Mouse (Mus musculus): Measurements from ENCODE around the gene Pim1.
A peak's percentile ranks its signal among the peaks of the same experiment; 100 is the strongest.

Gene Pim1

GRCm38 (mm10) chr17:29499511-29499910, 9.0 kb downstream of the Pim1 start:
- H3K36me3 ChIP-seq (ENCODE audit: insufficient read depth, low read length): peaks cover 22% of the 10 kb centered on the region
- TF ChIP-seq NANOG (IDR thresholded peaks at IDR 0.05; ENCODE audit: borderline replicate concordance, low read length) (no peak), POU5F1 (IDR thresholded peaks at IDR 0.05; ENCODE audit: borderline replicate concordance, low read length) (no peak), CTCF (conservative IDR thresholded peaks at IDR 0.05; ENCODE audit: low read length) (no peak)
- H3K27me3 ChIP-seq (ENCODE audit: insufficient read depth, low read length): peaks cover 2% of the 10 kb centered on the region; the same call in 1 of the 2 replicates

DNA sequence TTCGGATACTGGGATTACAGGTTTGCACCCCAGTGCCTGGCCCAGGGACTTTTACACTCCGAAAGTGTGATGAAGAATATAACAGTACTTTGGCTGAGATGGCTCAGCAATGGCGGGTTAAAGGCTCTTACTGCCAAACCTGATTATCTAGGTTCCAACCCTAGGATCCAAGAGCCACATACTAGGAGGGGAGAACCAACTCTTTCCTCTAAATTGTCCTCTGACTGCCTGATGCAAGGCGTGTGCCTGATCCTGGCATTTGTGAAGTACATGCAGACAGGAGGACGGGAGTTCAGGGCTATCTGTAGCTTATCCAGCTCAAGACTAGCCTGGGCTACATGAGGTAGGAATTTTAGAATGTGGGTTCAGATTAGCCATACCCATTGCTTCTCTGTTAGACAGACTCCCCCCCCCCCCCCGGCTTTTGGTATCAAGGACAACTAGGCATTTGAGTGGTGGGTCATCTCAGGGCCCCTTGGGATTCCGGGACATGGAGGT, 9.7 kb downstream of the Pim1 start:
- Histone ChIP-seq H3K9me3 (ENCODE audit: low read length) (no peaks in the 10 kb centered on the region), H3K27me3 (ENCODE audit: insufficient read depth, low read length) (peaks cover 2% of the 10 kb centered on the region; the same call in 1 of the 2 replicates), H3K4me3 (replicated peaks; ENCODE audit: low read length) (no peak overlapping the region), H3K4me1 (replicated peaks; ENCODE audit: low read depth, low read length) (peaks cover 70% of the 10 kb centered on the region), H3K36me3 (ENCODE audit: insufficient read depth, low read length) (peaks cover 15% of the 10 kb centered on the region)
- TF ChIP-seq CTCF (conservative IDR thresholded peaks at IDR 0.05; ENCODE audit: low read length): no peak
- TF ChIP-seq NANOG (IDR thresholded peaks at IDR 0.05; ENCODE audit: borderline replicate concordance, low read length): no peak
- no peak for TF ChIP-seq POU5F1 (IDR thresholded peaks at IDR 0.05; ENCODE audit: borderline replicate concordance, low read length)

More at GRCm38 (mm10) chr17:29499511-29499910, 9.0 kb downstream of the Pim1 start:
- H3K9me3 ChIP-seq (ENCODE audit: low read length): no peaks in the 10 kb centered on the region
- H3K4me3 ChIP-seq (replicated peaks; ENCODE audit: low read length): no peak overlapping the region
- peaks cover 78% of the 10 kb centered on the region for H3K4me1 ChIP-seq (replicated peaks; ENCODE audit: low read depth, low read length)

GRCm38 (mm10) chr17:29500802-29501469, 10.4 kb downstream of the Pim1 start:
- peaks cover 11% of the 10 kb centered on the region for H3K36me3 ChIP-seq (ENCODE audit: insufficient read depth, low read length)
- H3K4me3 ChIP-seq (replicated peaks; ENCODE audit: low read length): no peak overlapping the region
- no peak for TF ChIP-seq CTCF (conservative IDR thresholded peaks at IDR 0.05; ENCODE audit: low read length)
- TF ChIP-seq POU5F1 (IDR thresholded peaks at IDR 0.05; ENCODE audit: borderline replicate concordance, low read length): no peak
- TF ChIP-seq NANOG (IDR thresholded peaks at IDR 0.05; ENCODE audit: borderline replicate concordance, low read length): no peak

DNA sequence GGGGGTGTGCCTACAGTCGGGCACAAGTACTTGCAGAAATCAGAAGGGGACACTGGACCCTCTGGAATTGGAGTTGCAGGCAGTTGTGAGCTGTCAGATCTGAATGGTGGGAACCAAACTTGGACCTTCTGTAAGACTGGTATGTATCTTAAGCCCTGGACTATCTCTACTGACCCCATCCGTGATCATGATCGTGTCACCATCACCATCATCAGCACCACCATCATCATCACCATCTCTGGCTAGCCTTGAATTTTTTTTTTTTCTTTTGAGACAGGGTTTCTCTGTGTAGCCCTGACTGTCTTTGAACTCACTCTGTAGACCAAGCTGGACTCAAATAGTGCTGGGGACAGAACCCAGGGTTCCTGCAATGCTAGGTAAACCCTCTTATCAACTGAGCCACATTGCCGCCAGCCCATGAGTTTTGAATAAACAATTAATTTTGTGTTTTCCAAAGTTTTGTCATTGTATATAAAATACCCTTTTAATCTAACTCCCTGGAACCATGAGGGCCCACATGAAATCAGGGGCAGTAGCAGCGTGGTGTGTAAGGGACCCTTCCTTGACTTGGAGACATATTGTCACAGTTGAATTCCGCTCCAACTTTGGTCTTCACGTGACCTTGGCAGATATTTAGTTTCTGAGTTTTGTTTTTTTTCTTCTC, 11.6 kb downstream of the Pim1 start:
- Histone ChIP-seq H3K36me3 (ENCODE audit: insufficient read depth, low read length) (no peaks in the 10 kb centered on the region), H3K27me3 (ENCODE audit: insufficient read depth, low read length) (peaks cover 2% of the 10 kb centered on the region; the same call in 1 of the 2 replicates), H3K4me1 (replicated peaks; ENCODE audit: low read depth, low read length) (peaks cover 62% of the 10 kb centered on the region), H3K9me3 (ENCODE audit: low read length) (no peaks in the 10 kb centered on the region), H3K4me3 (replicated peaks; ENCODE audit: low read length) (no peak overlapping the region)
- TF ChIP-seq POU5F1 (IDR thresholded peaks at IDR 0.05; ENCODE audit: borderline replicate concordance, low read length): no peak
- no peak for TF ChIP-seq NANOG (IDR thresholded peaks at IDR 0.05; ENCODE audit: borderline replicate concordance, low read length)
- TF ChIP-seq CTCF (conservative IDR thresholded peaks at IDR 0.05; ENCODE audit: low read length): no peak

More at GRCm38 (mm10) chr17:29500802-29501469, 10.4 kb downstream of the Pim1 start:
- H3K9me3 ChIP-seq (ENCODE audit: low read length): no peaks in the 10 kb centered on the region
- H3K27me3 ChIP-seq (ENCODE audit: insufficient read depth, low read length): peaks cover 2% of the 10 kb centered on the region; the same call in 1 of the 2 replicates
- peaks cover 68% of the 10 kb centered on the region for H3K4me1 ChIP-seq (replicated peaks; ENCODE audit: low read depth, low read length)

- TF ChIP-seq NANOG (IDR thresholded peaks at IDR 0.05; ENCODE audit: borderline replicate concordance, low read length) (no peak), CTCF (conservative IDR thresholded peaks at IDR 0.05; ENCODE audit: low read length) (no peak), POU5F1 (IDR thresholded peaks at IDR 0.05; ENCODE audit: borderline replicate concordance, low read length) (no peak)
- Histone ChIP-seq H3K4me1 (replicated peaks; ENCODE audit: low read depth, low read length) (peaks cover 61% of the 10 kb centered on the region), H3K9me3 (ENCODE audit: low read length) (no peaks in the 10 kb centered on the region), H3K4me3 (replicated peaks; ENCODE audit: low read length) (peak overlapping the region; percentile 23; the same call in 1 of the 2 replicates), H3K36me3 (ENCODE audit: insufficient read depth, low read length) (no peaks in the 10 kb centered on the region), H3K27me3 (ENCODE audit: insufficient read depth, low read length) (peaks cover 2% of the 10 kb centered on the region; the same call in 1 of the 2 replicates)
These were observed 12.4 kb downstream of the Pim1 start for GRCm38 (mm10) chr17:29502669-29503665.

DNA sequence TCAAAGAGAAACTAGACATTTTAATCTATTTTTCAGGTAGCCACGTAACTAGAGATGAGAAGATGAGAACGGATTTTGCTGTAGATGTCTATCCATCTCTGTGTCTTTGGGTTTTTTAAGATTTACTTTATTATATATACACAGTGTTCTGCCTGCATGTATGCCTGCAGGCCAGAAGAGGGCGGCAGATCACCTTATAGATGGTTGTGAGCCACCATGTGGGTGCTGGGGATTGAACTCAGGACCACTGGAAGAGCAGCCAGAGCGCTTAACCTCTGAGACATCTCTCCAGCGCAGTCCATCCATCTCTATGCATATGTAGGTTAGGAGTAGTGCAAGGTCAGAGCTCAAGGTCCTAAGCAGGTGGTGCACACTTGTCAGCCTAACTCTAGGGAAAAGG, 13.1 kb downstream of the Pim1 start:
- Histone ChIP-seq H3K4me3 (replicated peaks; ENCODE audit: low read length) (no peak overlapping the region), H3K27me3 (ENCODE audit: insufficient read depth, low read length) (peaks cover 2% of the 10 kb centered on the region; the same call in 1 of the 2 replicates), H3K9me3 (ENCODE audit: low read length) (no peaks in the 10 kb centered on the region), H3K36me3 (ENCODE audit: insufficient read depth, low read length) (no peaks in the 10 kb centered on the region), H3K4me1 (replicated peaks; ENCODE audit: low read depth, low read length) (peaks cover 59% of the 10 kb centered on the region)
- TF ChIP-seq CTCF (conservative IDR thresholded peaks at IDR 0.05; ENCODE audit: low read length) (peak; percentile 42), NANOG (IDR thresholded peaks at IDR 0.05; ENCODE audit: borderline replicate concordance, low read length) (no peak), POU5F1 (IDR thresholded peaks at IDR 0.05; ENCODE audit: borderline replicate concordance, low read length) (no peak)

DNA sequence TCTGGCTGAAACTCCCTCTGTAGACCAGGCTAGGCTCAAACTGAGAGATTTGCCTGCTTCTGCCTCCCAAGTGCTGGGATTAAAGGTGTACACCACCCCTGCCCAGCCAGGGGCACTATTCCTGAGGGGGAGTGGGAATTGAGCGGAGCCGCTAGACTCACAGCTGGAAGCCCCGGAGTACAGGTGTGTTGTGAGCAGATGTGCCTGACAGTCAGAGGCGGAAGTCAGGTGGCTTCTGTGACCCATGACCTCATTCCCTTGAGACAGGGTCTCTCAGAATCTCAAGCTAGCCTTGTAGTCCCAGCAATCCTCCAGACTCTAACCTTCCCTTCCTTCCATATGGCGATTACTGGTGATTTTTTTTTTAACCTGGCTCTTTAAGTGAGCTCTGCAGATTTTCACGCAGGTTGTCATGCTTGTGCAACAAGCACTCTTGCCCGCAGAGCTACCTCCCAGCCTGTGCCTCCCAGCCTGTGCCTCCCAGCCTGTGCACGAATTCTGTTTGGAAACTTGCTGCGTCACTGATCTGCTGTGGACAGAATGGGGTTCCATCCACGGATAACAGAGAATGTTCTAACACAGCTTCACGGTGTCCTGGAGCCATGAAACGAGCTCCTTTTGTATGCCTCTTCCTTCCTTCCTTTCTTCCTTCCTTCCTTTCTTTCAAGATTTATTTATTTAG, 18.5 kb downstream of the Pim1 start:
- 0 out of 2 replicates have a peak, but pooled peaks cover 3% of the 10 kb centered on the region for H3K27me3 ChIP-seq (ENCODE audit: insufficient read depth, low read length)
- no peaks in the 10 kb centered on the region for H3K36me3 ChIP-seq (ENCODE audit: insufficient read depth, low read length)
- no peak overlapping the region for H3K4me3 ChIP-seq (replicated peaks; ENCODE audit: low read length)
- peaks cover 56% of the 10 kb centered on the region for H3K4me1 ChIP-seq (replicated peaks; ENCODE audit: low read depth, low read length)
- TF ChIP-seq POU5F1 (IDR thresholded peaks at IDR 0.05; ENCODE audit: borderline replicate concordance, low read length) (no peak), NANOG (IDR thresholded peaks at IDR 0.05; ENCODE audit: borderline replicate concordance, low read length) (no peak)
- no peaks in the 10 kb centered on the region for H3K9me3 ChIP-seq (ENCODE audit: low read length)

Measured in E14TG2a.4 (cell line).